Mouse (Mus musculus): ENCODE results near the gene Usp28. TPM values are rescaled to one million over a fixed set of nuclear protein-coding genes. Genes with fewer than 3 reads are reported as not detected.

Gene Usp28
- polyA plus RNA-seq, 2 experiments: 35.3 to 43.2 TPM

- Histone ChIP-seq H3K9me3 (ENCODE audit: control insufficient read depth, low read length) (no peaks in the 10 kb centered on the region), H3K4me2 (replicated peaks; ENCODE audit: low read depth, low read length, severe bottlenecking) (no peak within 1 kb of the TSS), H3K9ac (ENCODE audit: low read depth, low read length, severe bottlenecking) (no peak within 1 kb of the TSS), H3K4me1 (ENCODE audit: control insufficient read depth, insufficient read depth, low read length) (no peaks in the 10 kb centered on the region), H3K36me3 (ENCODE audit: control insufficient read depth, insufficient read depth, low read length) (no peaks in the 10 kb centered on the region), H3K27ac (replicated peaks; ENCODE audit: low read depth, low read length) (no peak within 1 kb of the TSS), H3K4me3 (replicated peaks; ENCODE audit: low read length) (no peak within 1 kb of the TSS), H3K27me3 (ENCODE audit: control insufficient read depth, insufficient read depth, low read length) (peaks cover 4% of the 10 kb centered on the region; the same call in 1 of the 2 replicates)
- ATAC-seq (ENCODE audit: low FRiP score, low read depth): no peak
- no peak for TF ChIP-seq POLR2A (IDR thresholded peaks at IDR 0.05; ENCODE audit: borderline replicate concordance, extremely low read depth, insufficient read depth, insufficient read length)
- DNase-seq (ENCODE audit: low spot score): no peak
- 66% methylated on average over 7 of the region's 7 CpGs for WGBS
Measured at GRCm38 (mm10) chr9:48964587-48965040, 20.6 kb upstream of the Usp28 start, which contains the start of gene Htr3b. TSS of gene Htr3b (minus strand) at chr9:48964990.

GRCm38 (mm10) chr9:48972494-48972893 is 12.7 kb upstream of the Usp28 start:
- H3K4me1 ChIP-seq (ENCODE audit: control insufficient read depth, insufficient read depth, low read length): no peaks in the 10 kb centered on the region
- no peaks in the 10 kb centered on the region for H3K27me3 ChIP-seq (ENCODE audit: control insufficient read depth, insufficient read depth, low read length)
- no peak overlapping the region for H3K4me3 ChIP-seq (replicated peaks; ENCODE audit: low read length)
- WGBS: 18% methylated on average over 3 of the region's 3 CpGs
- ATAC-seq (ENCODE audit: low FRiP score, low read depth): no peak
- H3K9me3 ChIP-seq (ENCODE audit: control insufficient read depth, low read length): no peaks in the 10 kb centered on the region
- no peak for TF ChIP-seq POLR2A (IDR thresholded peaks at IDR 0.05; ENCODE audit: borderline replicate concordance, extremely low read depth, insufficient read depth, insufficient read length)
- H3K4me2 ChIP-seq (replicated peaks; ENCODE audit: low read depth, low read length, severe bottlenecking): no peak overlapping the region
- H3K36me3 ChIP-seq (ENCODE audit: control insufficient read depth, insufficient read depth, low read length): no peaks in the 10 kb centered on the region
- no peak overlapping the region for H3K9ac ChIP-seq (ENCODE audit: low read depth, low read length, severe bottlenecking)
- peak; percentile 68 for DNase-seq (ENCODE audit: low spot score)
- H3K27ac ChIP-seq (replicated peaks; ENCODE audit: low read depth, low read length): no peak overlapping the region

DNA sequence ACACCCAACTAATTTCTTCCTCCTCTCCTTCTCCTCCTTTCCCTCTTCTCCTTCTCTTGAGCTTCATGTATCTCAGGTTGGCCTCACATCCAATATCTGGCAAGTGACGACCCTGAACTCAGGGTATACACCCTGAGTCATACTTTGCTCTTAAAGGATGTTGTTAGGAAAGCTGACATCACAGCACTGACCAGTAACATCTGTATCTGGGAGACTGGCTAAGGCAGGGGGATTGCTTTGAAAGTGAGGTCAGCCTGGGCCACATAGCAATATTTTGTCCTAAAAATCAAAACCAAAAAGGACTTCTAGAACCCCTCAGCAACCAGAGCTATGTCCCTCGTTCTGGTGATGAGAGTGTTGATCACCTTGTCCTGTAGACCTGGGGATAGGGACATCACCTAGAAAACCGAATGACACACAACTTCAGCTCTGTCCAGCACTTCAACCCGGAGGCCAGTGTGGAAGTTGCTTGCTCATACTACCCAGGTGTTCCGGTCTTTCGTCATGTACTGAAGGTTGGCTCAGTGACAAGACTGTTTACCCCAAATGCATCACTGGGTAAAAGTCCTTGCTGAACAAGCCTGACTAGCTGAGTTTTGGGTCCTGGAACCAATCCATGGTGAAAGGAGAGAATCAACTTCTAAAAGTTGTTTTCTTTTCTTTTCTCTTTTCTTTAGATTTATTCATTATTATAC is 8.4 kb upstream of the Usp28 start:
- Histone ChIP-seq H3K36me3 (ENCODE audit: control insufficient read depth, insufficient read depth, low read length) (no peaks in the 10 kb centered on the region), H3K27ac (replicated peaks; ENCODE audit: low read depth, low read length) (no peak overlapping the region), H3K4me3 (replicated peaks; ENCODE audit: low read length) (no peak overlapping the region), H3K27me3 (ENCODE audit: control insufficient read depth, insufficient read depth, low read length) (no peaks in the 10 kb centered on the region), H3K4me2 (replicated peaks; ENCODE audit: low read depth, low read length, severe bottlenecking) (no peak overlapping the region), H3K9me3 (ENCODE audit: control insufficient read depth, low read length) (no peaks in the 10 kb centered on the region), H3K4me1 (ENCODE audit: control insufficient read depth, insufficient read depth, low read length) (no peaks in the 10 kb centered on the region), H3K9ac (ENCODE audit: low read depth, low read length, severe bottlenecking) (no peak overlapping the region)
- 77% methylated on average over 6 of the region's 6 CpGs for WGBS
- no peak for TF ChIP-seq POLR2A (IDR thresholded peaks at IDR 0.05; ENCODE audit: borderline replicate concordance, extremely low read depth, insufficient read depth, insufficient read length)
- ATAC-seq (ENCODE audit: low FRiP score, low read depth): no peak
- DNase-seq (ENCODE audit: low spot score): no peak

- H3K36me3 ChIP-seq (ENCODE audit: control insufficient read depth, insufficient read depth, low read length): no peaks in the 10 kb centered on the region
Measured at GRCm38 (mm10) chr9:48980371-48980770, 4.8 kb upstream of the Usp28 start.

GRCm38 (mm10) chr9:48980781-48981180 is 4.4 kb upstream of the Usp28 start:
- ATAC-seq (ENCODE audit: low FRiP score, low read depth): no peak
- Histone ChIP-seq H3K27me3 (ENCODE audit: control insufficient read depth, insufficient read depth, low read length) (no peaks in the 10 kb centered on the region), H3K36me3 (ENCODE audit: control insufficient read depth, insufficient read depth, low read length) (no peaks in the 10 kb centered on the region), H3K27ac (replicated peaks; ENCODE audit: low read depth, low read length) (no peak overlapping the region), H3K9me3 (ENCODE audit: control insufficient read depth, low read length) (no peaks in the 10 kb centered on the region), H3K4me1 (ENCODE audit: control insufficient read depth, insufficient read depth, low read length) (no peaks in the 10 kb centered on the region), H3K4me2 (replicated peaks; ENCODE audit: low read depth, low read length, severe bottlenecking) (no peak overlapping the region), H3K4me3 (replicated peaks; ENCODE audit: low read length) (no peak overlapping the region), H3K9ac (ENCODE audit: low read depth, low read length, severe bottlenecking) (no peak overlapping the region)
- DNase-seq (ENCODE audit: low spot score): no peak
- no peak for TF ChIP-seq POLR2A (IDR thresholded peaks at IDR 0.05; ENCODE audit: borderline replicate concordance, extremely low read depth, insufficient read depth, insufficient read length)
- WGBS: 78% methylated on average over 3 of the region's 3 CpGs

More at GRCm38 (mm10) chr9:48980371-48980770, 4.8 kb upstream of the Usp28 start:
- DNase-seq (ENCODE audit: low spot score): no peak
- Histone ChIP-seq H3K4me3 (replicated peaks; ENCODE audit: low read length) (no peak overlapping the region), H3K9ac (ENCODE audit: low read depth, low read length, severe bottlenecking) (no peak overlapping the region), H3K4me1 (ENCODE audit: control insufficient read depth, insufficient read depth, low read length) (no peaks in the 10 kb centered on the region), H3K27ac (replicated peaks; ENCODE audit: low read depth, low read length) (no peak overlapping the region), H3K4me2 (replicated peaks; ENCODE audit: low read depth, low read length, severe bottlenecking) (no peak overlapping the region), H3K9me3 (ENCODE audit: control insufficient read depth, low read length) (no peaks in the 10 kb centered on the region), H3K27me3 (ENCODE audit: control insufficient read depth, insufficient read depth, low read length) (no peaks in the 10 kb centered on the region)
- WGBS: 53% methylated on average over 5 of the region's 5 CpGs
- TF ChIP-seq POLR2A (IDR thresholded peaks at IDR 0.05; ENCODE audit: borderline replicate concordance, extremely low read depth, insufficient read depth, insufficient read length): no peak
- ATAC-seq (ENCODE audit: low FRiP score, low read depth): no peak

All from limb, embryonic 14.5 days (tissue).